Mouse (Mus musculus) MEL (cell line): ENCODE measurements around the gene Keap1.
A peak's percentile ranks its signal among the peaks of the same experiment; 100 is the strongest.

ENCODE experiments used
- CHD2 ChIP-seq: IDR thresholded peaks from 2 replicates; pipeline ENCODE4 v1.6.1; 2011; ENCODE audit warnings: low read length, improper control_type of control experiment
- CTCF ChIP-seq, 3 experiments: IDR thresholded peaks in 2 of 3; conservative IDR thresholded peaks in 1 of 3; 2 replicates each; pipeline ENCODE4 v1.5.1; 2011 to 2012; ENCODE audit warnings: low read length in 3 of 3, low read depth in 2 of 3, mild to moderate bottlenecking in 2 of 3, improper control_type of control experiment in 1 of 3, inconsistent platforms in 1 of 3, mixed read lengths in 1 of 3, moderate library complexity in 1 of 3; ENCODE audit not compliant: control insufficient read depth in 1 of 3, insufficient read depth in 1 of 3, poor library complexity in 1 of 3, severe bottlenecking in 1 of 3
- ETS1 ChIP-seq: IDR thresholded peaks from 2 replicates; pipeline ENCODE4 v1.6.1; 2012; ENCODE audit warnings: low read depth, mild to moderate bottlenecking, inconsistent platforms, low read length, improper control_type of control experiment, moderate library complexity
- GATA1 ChIP-seq: IDR thresholded peaks from 2 replicates; pipeline ENCODE4 v1.6.1; 2011; ENCODE audit warnings: low read depth, low read length, improper control_type of control experiment
- RCOR1 ChIP-seq: IDR thresholded peaks from 2 replicates; pipeline ENCODE4 v1.6.1; 2012; ENCODE audit warnings: low read depth, mild to moderate bottlenecking, inconsistent platforms, low read length, improper control_type of control experiment

DNA sequence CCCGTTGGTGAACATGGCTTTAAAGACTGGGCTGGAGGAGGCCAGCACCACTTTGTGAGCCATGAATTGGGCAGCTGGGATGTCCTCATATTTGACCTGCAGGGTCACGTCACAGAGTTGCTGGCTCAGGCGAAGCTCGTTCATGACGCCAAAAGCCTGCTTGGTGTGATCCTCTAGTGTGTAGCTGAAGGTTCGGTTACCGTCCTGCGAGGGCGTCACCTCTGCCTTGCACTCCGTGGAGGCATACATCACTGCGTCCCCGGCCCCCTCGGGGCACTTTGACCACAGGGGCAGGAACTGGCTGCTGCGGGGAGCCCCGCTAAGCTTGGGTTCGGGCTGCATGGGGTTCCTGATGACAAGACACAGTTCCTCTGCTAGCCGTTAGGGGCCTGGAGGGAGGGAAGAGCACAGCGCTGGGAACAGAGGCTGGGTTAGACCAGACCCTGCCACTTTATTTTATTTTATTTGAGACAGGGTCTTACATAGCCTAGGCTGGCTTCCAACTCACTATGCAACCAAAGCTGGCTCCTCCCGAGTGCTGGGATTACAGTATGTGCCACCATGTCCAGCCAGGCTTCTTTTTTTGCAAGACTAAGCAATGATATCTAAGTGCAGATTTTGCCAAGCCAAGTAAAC is 1.7 kb downstream of the Keap1 start:
- TF ChIP-seq CTCF (IDR thresholded peaks at IDR 0.05 in 2 of 3, conservative IDR thresholded peaks at IDR 0.05 in 1 of 3; ENCODE audit: control insufficient read depth in 1 of 3, insufficient read depth in 1 of 3, low read depth in 2 of 3, low read length in 3 of 3, poor library complexity in 1 of 3, severe bottlenecking in 1 of 3) (peak in 2 of 3 experiments; percentile 59 to 70; a peak in 3 of 6 replicates), GATA1 (no peak), CHD2 (no peak), RCOR1 (peak; percentile 53; the same call in 1 of the 2 replicates), ETS1 (peak; percentile 58; the same call in 1 of the 2 replicates)
